Mouse (Mus musculus) midbrain, embryonic 11.5 days (tissue): ENCODE data around the gene Smpdl3b. TPM values are rescaled to one million over a fixed set of nuclear protein-coding genes. Genes with fewer than 3 reads are reported as not detected.
"Not testable (repeated sequence)": the region's sequence is repeated elsewhere in the genome, so short reads cannot be mapped to it uniquely, and the experiment has no call there.

Experiments
- ATAC-seq: fragments of 200-750 bp; cut with Nextera tagmentation; 2 replicates; pipeline ENCODE4 v1.8.0; 2017; ENCODE audit warnings: moderate TSS enrichment, moderate library complexity; ENCODE audit not compliant: low FRiP score
- DNase-seq: peaks from one replicate; pipeline ENCODE4 v3.0.0; 2015; ENCODE audit warnings: low spot score; ENCODE audit errors: missing footprints
- H3K27ac ChIP-seq: fragments of 300-500 bp; sonication (generic); 2 replicates; pipeline ENCODE4 v1.5.1; 2014; ENCODE audit warnings: low read depth, low read length
- H3K27me3 ChIP-seq: fragments of 300-500 bp; sonication (generic); 2 replicates; pipeline ENCODE4 v1.6.1; 2014; ENCODE audit warnings: mild to moderate bottlenecking, low read length, moderate library complexity, mixed read lengths; ENCODE audit not compliant: control insufficient read depth, insufficient read depth
- H3K36me3 ChIP-seq: fragments of 300-500 bp; sonication (generic); 2 replicates; pipeline ENCODE4 v1.6.1; 2014; ENCODE audit warnings: mild to moderate bottlenecking, low read length, moderate library complexity, mixed read lengths; ENCODE audit not compliant: control insufficient read depth, insufficient read depth
- H3K4me1 ChIP-seq: fragments of 300-500 bp; sonication (generic); 2 replicates; pipeline ENCODE4 v1.6.1; 2014; ENCODE audit warnings: low read length; ENCODE audit not compliant: control insufficient read depth, insufficient read depth
- H3K4me2 ChIP-seq: fragments of 300-500 bp; sonication (generic); 2 replicates; pipeline ENCODE4 v1.6.1; 2014; ENCODE audit warnings: mild to moderate bottlenecking, moderate library complexity
- H3K4me3 ChIP-seq: fragments of 300-500 bp; sonication (generic); 2 replicates; pipeline ENCODE4 v1.5.1; 2014; ENCODE audit warnings: low read depth, low read length
- H3K9ac ChIP-seq: fragments of 300-500 bp; sonication (generic); 2 replicates; pipeline ENCODE4 v1.6.1; 2014; ENCODE audit warnings: low read length
- H3K9me3 ChIP-seq: fragments of 300-500 bp; sonication (generic); 2 replicates; pipeline ENCODE4 v1.6.1; 2016; ENCODE audit warnings: low read length; ENCODE audit not compliant: control insufficient read depth
- WGBS: fragments of 180-500 bp; shearing (Covaris S2); extraction: QIAGEN DNeasy Blood & Tissue Kit; methylation state at CpG from one replicate; pipeline ENCODE4 v1.1.7; 2014; 5-methylcytosine and 5-hydroxymethylcytosine counted together
- polyA plus RNA-seq: library from polyadenylated mRNA; unstranded; fragments of >200 nt; fragmentation: Nextera tagmentation; extraction: Ambion mirVana; gene quantifications from 2 replicates; pipeline ENCODE4 v1.2.1, GENCODE M21; 2014

The Smpdl3b gene
- polyA plus RNA-seq, 1 experiment from 2014 or later, result 2.4 TPM

GRCm38 (mm10) chr4:132746911-132747517, 10.0 kb downstream of the Smpdl3b start:
- Histone ChIP-seq H3K9me3 (no peaks in the 10 kb centered on the region), H3K4me3 (no peak overlapping the region), H3K4me2 (no peak overlapping the region), H3K4me1 (no peaks in the 10 kb centered on the region), H3K27me3 (no peaks in the 10 kb centered on the region), H3K9ac (no peak overlapping the region), H3K36me3 (no peaks in the 10 kb centered on the region), H3K27ac (no peak overlapping the region)
- WGBS, result 88% methylated on average over 9 of the region's 9 CpGs
- no peak for DNase-seq
- ATAC-seq, result no peak

- 87% methylated on average over 11 of the region's 11 CpGs for WGBS
- Histone ChIP-seq H3K4me1 (no peaks in the 10 kb centered on the region), H3K4me2 (no peak overlapping the region), H3K27me3 (no peaks in the 10 kb centered on the region), H3K9ac (no peak overlapping the region), H3K27ac (no peak overlapping the region), H3K36me3 (no peaks in the 10 kb centered on the region), H3K9me3 (no peaks in the 10 kb centered on the region), H3K4me3 (no peak overlapping the region)
- ATAC-seq (no peak), DNase-seq (no peak)
These were observed 12.8 kb downstream of the Smpdl3b start for GRCm38 (mm10) chr4:132743992-132744911.

GRCm38 (mm10) chr4:132741491-132741890, 15.6 kb downstream of the Smpdl3b start:
- H3K27ac ChIP-seq, result no peak overlapping the region
- ATAC-seq, result no peak
- no peaks in the 10 kb centered on the region for H3K4me1 ChIP-seq
- H3K9ac ChIP-seq, result no peak overlapping the region
- DNase-seq, result no peak
- 91% methylated on average over 7 of the region's 7 CpGs for WGBS
- H3K4me3 ChIP-seq, result no peak overlapping the region
- H3K9me3 ChIP-seq, result no peaks in the 10 kb centered on the region
- no peaks in the 10 kb centered on the region for H3K36me3 ChIP-seq
- H3K4me2 ChIP-seq, result no peak overlapping the region
- H3K27me3 ChIP-seq, result no peaks in the 10 kb centered on the region

- not testable (repeated sequence) for H3K4me3 ChIP-seq, H3K27ac ChIP-seq, H3K9me3 ChIP-seq, H3K36me3 ChIP-seq, ATAC-seq, DNase-seq, H3K9ac ChIP-seq, H3K4me2 ChIP-seq, H3K4me1 ChIP-seq, H3K27me3 ChIP-seq
- WGBS, result 94% methylated on average over 9 of the region's 9 CpGs
These were observed 19.9 kb downstream of the Smpdl3b start for GRCm38 (mm10) chr4:132737154-132737553.

GRCm38 (mm10) chr4:132735894-132736293, 21.2 kb downstream of the Smpdl3b start:
- Histone ChIP-seq H3K4me1 (peaks cover 4% of the 10 kb centered on the region), H3K9ac (no peak overlapping the region), H3K4me3 (no peak overlapping the region), H3K27me3 (no peaks in the 10 kb centered on the region), H3K27ac (no peak overlapping the region), H3K9me3 (no peaks in the 10 kb centered on the region), H3K4me2 (no peak overlapping the region), H3K36me3 (no peaks in the 10 kb centered on the region)
- ATAC-seq (no peak), DNase-seq (no peak)
- WGBS, result 73% methylated on average over 3 of the region's 3 CpGs

GRCm38 (mm10) chr4:132735389-132735788, 21.7 kb downstream of the Smpdl3b start:
- Histone ChIP-seq H3K4me1 (peaks cover 4% of the 10 kb centered on the region), H3K27ac (no peak overlapping the region), H3K9ac (no peak overlapping the region), H3K36me3 (no peaks in the 10 kb centered on the region), H3K9me3 (no peaks in the 10 kb centered on the region), H3K27me3 (no peaks in the 10 kb centered on the region), H3K4me2 (no peak overlapping the region), H3K4me3 (no peak overlapping the region)
- no peak for ATAC-seq
- WGBS, result 80% methylated on average over 2 of the region's 2 CpGs
- DNase-seq, result no peak

GRCm38 (mm10) chr4:132734766-132735165, 22.3 kb downstream of the Smpdl3b start:
- Histone ChIP-seq H3K27ac (no peak overlapping the region), H3K4me1 (peaks cover 4% of the 10 kb centered on the region), H3K4me2 (no peak overlapping the region), H3K9ac (no peak overlapping the region), H3K4me3 (no peak overlapping the region), H3K36me3 (no peaks in the 10 kb centered on the region), H3K27me3 (no peaks in the 10 kb centered on the region), H3K9me3 (no peaks in the 10 kb centered on the region)
- DNase-seq (no peak), ATAC-seq (no peak)
- 92% methylated on average over 2 of the region's 2 CpGs for WGBS

GRCm38 (mm10) chr4:132733071-132733770, 23.8 kb downstream of the Smpdl3b start:
- no peaks in the 10 kb centered on the region for H3K27me3 ChIP-seq
- ATAC-seq, result no peak
- no peak for DNase-seq
- no peak overlapping the region for H3K27ac ChIP-seq
- H3K4me1 ChIP-seq, result peaks cover 4% of the 10 kb centered on the region
- no peak overlapping the region for H3K4me2 ChIP-seq
- H3K9ac ChIP-seq, result no peak overlapping the region
- no peaks in the 10 kb centered on the region for H3K36me3 ChIP-seq
- 91% methylated on average over 25 of the region's 25 CpGs for WGBS
- H3K4me3 ChIP-seq, result no peak overlapping the region
- H3K9me3 ChIP-seq, result no peaks in the 10 kb centered on the region
